Mouse (Mus musculus) testis, adult 2 months (tissue): Measurements from ENCODE around the gene Rbm39.

ENCODE experiments used
- CTCF ChIP-seq: fragments of 200-500 bp; IDR thresholded peaks from 2 replicates; pipeline ENCODE4 v1.5.1; 2012; ENCODE audit warnings: low read depth, mild to moderate bottlenecking, inconsistent platforms, low read length, moderate library complexity; ENCODE audit not compliant: control insufficient read depth, insufficient read depth, insufficient replicate concordance
- POLR2A ChIP-seq: fragments of 200-500 bp; IDR thresholded peaks from 2 replicates; pipeline ENCODE4 v1.6.1; 2012; ENCODE audit warnings: low read depth, mild to moderate bottlenecking, inconsistent platforms, low read length, moderate library complexity; ENCODE audit not compliant: control insufficient read depth

GRCm38 (mm10) chr2:156229171-156229570, 49.1 kb upstream of the Rbm39 start:
- no peak for TF ChIP-seq CTCF
- TF ChIP-seq POLR2A: no peak
